Mouse (Mus musculus): ENCODE measurements around the gene Csnk1g1. TPM values are rescaled to one million over a fixed set of nuclear protein-coding genes. Genes with fewer than 3 reads are reported as not detected.

The Csnk1g1 gene
- total and polyA plus RNA-seq, 2 experiments from 2014 or later: 14.5 to 26.5 TPM

DNA sequence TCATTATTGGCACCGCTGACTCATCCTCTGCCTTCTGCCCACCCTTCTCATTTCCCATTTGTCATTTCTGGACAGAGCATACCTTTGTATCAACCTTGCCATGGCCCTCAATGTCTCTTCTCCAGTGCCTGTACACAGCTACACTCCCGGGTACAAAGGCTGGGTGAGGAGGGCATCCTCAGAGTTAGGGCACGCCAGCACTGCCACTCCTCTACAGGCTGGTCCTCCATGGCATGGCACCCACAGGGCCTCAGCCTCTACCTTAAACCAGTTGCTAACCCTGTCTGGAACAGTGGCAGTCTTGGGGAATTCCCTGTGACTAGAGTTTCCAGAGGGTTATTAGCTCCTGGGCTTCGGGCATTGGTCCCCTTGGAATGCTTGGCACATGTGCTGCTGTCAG, 129.9 kb downstream of the Csnk1g1 start:
- H3K36me3 ChIP-seq (ENCODE audit: insufficient read depth): peaks cover 39% of the 10 kb centered on the region
- H3K4me1 ChIP-seq (ENCODE audit: insufficient read depth): no peaks in the 10 kb centered on the region
- no peak for TF ChIP-seq CTCF (IDR thresholded peaks at IDR 0.05; ENCODE audit: low read depth)
- no peak overlapping the region for H3K4me3 ChIP-seq (ENCODE audit: low read depth, low read length)
- no peak overlapping the region for H3K27ac ChIP-seq (ENCODE audit: low read depth, low read length)
- WGBS: 96% methylated on average over 4 of the region's 4 CpGs
- DNase-seq (no peak), ATAC-seq (no peak)
- no peaks in the 10 kb centered on the region for H3K9me3 ChIP-seq (ENCODE audit: low read length)
- H3K9ac ChIP-seq: no peak overlapping the region
- no peak overlapping the region for H3K4me2 ChIP-seq (ENCODE audit: low read depth)
- no peaks in the 10 kb centered on the region for H3K27me3 ChIP-seq (ENCODE audit: insufficient read depth, low read length)

DNA sequence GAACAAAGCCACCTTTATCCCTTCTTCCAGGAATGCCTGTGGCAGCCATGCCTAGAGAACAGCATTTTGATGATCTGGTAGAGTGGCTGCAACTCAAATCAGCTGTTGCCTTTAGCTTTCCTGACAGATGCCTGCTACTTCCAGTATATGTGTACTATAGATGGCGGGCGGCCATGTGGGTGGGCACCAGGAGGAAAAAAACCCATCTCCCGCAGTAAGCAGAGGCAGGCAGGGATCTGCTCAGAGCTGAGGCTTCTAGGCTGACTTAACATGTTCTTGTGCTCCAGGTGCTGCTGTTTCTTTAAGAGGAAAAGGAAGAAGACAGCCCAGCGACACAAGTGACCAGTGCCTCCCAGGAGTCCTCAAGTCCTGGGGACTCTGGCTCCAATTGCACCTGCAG, 130.6 kb downstream of the Csnk1g1 start:
- Histone ChIP-seq H3K36me3 (ENCODE audit: insufficient read depth) (peaks cover 39% of the 10 kb centered on the region), H3K4me2 (ENCODE audit: low read depth) (no peak overlapping the region), H3K9ac (no peak overlapping the region), H3K4me1 (ENCODE audit: insufficient read depth) (no peaks in the 10 kb centered on the region), H3K27me3 (ENCODE audit: insufficient read depth, low read length) (no peaks in the 10 kb centered on the region), H3K4me3 (ENCODE audit: low read depth, low read length) (no peak overlapping the region), H3K9me3 (ENCODE audit: low read length) (no peaks in the 10 kb centered on the region), H3K27ac (ENCODE audit: low read depth, low read length) (no peak overlapping the region)
- no peak for ATAC-seq
- no peak for TF ChIP-seq CTCF (IDR thresholded peaks at IDR 0.05; ENCODE audit: low read depth)
- 87% methylated on average over 4 of the region's 4 CpGs for whole genome bisulfite sequencing
- DNase-seq: no peak

DNA sequence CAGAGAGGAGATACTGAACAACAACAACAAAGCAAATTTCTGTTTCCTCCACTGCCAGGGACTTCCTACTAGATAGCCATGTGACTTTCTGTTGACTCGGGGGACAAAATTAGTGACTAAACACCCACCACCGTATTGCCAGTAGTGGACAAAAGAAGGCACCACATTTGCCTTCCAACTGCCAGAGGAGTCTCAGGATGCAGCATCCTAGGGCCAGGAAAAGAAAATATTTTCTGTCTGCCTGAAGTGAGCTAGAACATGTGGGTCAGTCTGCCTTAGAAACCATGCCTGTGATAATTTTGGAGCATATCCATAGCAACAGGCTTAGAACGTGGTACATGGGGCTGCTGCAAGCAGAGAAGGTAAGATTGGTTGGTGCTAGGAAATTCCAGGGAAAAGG, 132.1 kb downstream of the Csnk1g1 start:
- no peaks in the 10 kb centered on the region for H3K9me3 ChIP-seq (ENCODE audit: low read length)
- H3K4me1 ChIP-seq (ENCODE audit: insufficient read depth): no peaks in the 10 kb centered on the region
- TF ChIP-seq CTCF (IDR thresholded peaks at IDR 0.05; ENCODE audit: low read depth): no peak
- H3K27ac ChIP-seq (ENCODE audit: low read depth, low read length): no peak overlapping the region
- no peak overlapping the region for H3K9ac ChIP-seq
- WGBS: 79% methylated on average over 3 of the region's 3 CpGs
- DNase-seq (no peak), ATAC-seq (no peak)
- H3K4me2 ChIP-seq (ENCODE audit: low read depth): no peak overlapping the region
- no peak overlapping the region for H3K4me3 ChIP-seq (ENCODE audit: low read depth, low read length)
- no peaks in the 10 kb centered on the region for H3K27me3 ChIP-seq (ENCODE audit: insufficient read depth, low read length)
- H3K36me3 ChIP-seq (ENCODE audit: insufficient read depth): peaks cover 34% of the 10 kb centered on the region

DNA sequence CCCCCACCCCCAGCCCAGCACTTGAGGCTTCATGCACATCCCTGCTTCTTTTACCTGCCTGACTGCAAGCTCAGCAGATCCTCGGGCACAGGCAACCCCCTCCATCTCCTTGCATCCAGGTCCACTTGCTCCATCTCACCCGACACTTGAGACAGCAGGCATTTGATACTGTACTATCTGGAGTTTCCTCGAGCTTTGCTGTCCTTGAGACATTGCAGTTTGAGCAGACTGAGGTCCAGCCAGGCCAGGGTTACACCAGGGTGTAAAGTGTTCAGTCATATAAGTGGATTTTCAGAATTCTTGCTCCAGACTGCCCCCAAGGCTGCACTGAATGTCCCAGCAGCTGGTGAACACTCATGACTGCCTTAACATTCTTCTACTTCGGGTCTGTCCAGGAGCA, 133.6 kb downstream of the Csnk1g1 start:
- Histone ChIP-seq H3K36me3 (ENCODE audit: insufficient read depth) (peaks cover 29% of the 10 kb centered on the region), H3K4me2 (ENCODE audit: low read depth) (no peak overlapping the region), H3K9ac (no peak overlapping the region), H3K9me3 (ENCODE audit: low read length) (no peaks in the 10 kb centered on the region), H3K27ac (ENCODE audit: low read depth, low read length) (no peak overlapping the region), H3K27me3 (ENCODE audit: insufficient read depth, low read length) (no peaks in the 10 kb centered on the region), H3K4me1 (ENCODE audit: insufficient read depth) (no peaks in the 10 kb centered on the region), H3K4me3 (ENCODE audit: low read depth, low read length) (no peak overlapping the region)
- TF ChIP-seq CTCF (IDR thresholded peaks at IDR 0.05; ENCODE audit: low read depth): no peak
- ATAC-seq (no peak), DNase-seq (no peak)
- WGBS: 89% methylated on average over 4 of the region's 4 CpGs

DNA sequence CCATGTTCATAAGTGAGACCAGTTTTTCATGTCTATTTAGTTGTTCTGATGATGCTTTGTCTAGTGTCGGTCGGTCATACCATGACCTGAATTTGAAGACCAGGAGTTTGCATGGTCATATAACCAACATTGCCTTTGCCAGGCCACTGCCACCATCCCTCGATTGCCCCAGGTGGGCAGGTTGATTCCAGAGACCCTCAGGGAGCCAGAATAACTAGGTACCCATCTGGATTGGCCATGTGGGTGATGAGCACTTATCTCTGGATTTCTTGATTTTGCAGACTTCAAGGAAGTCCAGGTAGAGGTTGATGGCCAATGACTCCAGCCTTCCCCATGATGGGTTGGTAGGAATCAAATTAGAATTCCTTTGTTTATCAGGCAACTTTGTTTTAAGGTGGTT, 134.5 kb downstream of the Csnk1g1 start:
- no peak for ATAC-seq
- TF ChIP-seq CTCF (IDR thresholded peaks at IDR 0.05; ENCODE audit: low read depth): no peak
- over 99% methylated on average over 3 of the region's 3 CpGs for WGBS

DNA sequence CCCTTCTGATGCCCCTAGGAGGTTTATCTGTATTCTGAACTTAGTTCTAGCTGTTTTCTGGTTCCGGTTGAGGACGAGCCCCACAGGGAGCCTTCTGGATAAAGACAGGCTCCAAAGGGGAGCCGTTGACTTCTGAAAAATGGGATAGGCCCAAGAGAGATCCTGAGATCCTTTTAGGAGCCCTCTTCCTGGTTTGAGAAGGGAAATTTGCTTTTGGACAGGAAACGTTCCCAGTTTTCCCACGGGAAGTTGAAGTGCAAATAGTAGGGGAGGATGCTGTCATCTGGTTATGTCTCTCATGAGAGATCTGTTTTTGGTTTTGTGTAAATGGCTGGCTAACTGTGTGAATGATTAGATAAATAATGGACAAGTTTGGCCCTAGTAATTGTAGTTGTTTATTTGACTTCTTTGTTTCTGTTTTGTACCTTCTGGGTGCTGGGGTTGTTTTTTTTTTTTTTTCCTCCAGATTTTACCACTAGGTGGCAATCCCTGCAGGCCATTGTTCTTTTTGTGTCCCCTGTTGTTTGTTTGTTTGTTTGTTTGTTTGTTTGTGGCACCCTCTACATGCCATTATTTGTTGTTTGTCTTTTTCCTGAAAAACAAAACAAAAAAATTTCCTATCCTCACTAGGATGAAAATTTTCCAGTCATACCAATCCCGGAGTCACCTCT, 141.3 kb downstream of the Csnk1g1 start:
- ATAC-seq (no peak), DNase-seq (no peak)
- H3K9me3 ChIP-seq (ENCODE audit: low read length): no peaks in the 10 kb centered on the region
- no peaks in the 10 kb centered on the region for H3K4me1 ChIP-seq (ENCODE audit: insufficient read depth)
- H3K36me3 ChIP-seq (ENCODE audit: insufficient read depth): no peaks in the 10 kb centered on the region
- no peak overlapping the region for H3K4me3 ChIP-seq (ENCODE audit: low read depth, low read length)
- TF ChIP-seq CTCF (IDR thresholded peaks at IDR 0.05; ENCODE audit: low read depth): no peak
- no peak overlapping the region for H3K9ac ChIP-seq
- 75% methylated on average over 6 of the region's 6 CpGs for WGBS
- no peaks in the 10 kb centered on the region for H3K27me3 ChIP-seq (ENCODE audit: insufficient read depth, low read length)
- no peak overlapping the region for H3K4me2 ChIP-seq (ENCODE audit: low read depth)
- no peak overlapping the region for H3K27ac ChIP-seq (ENCODE audit: low read depth, low read length)

More for the DNA sequence above, 134.5 kb downstream of the Csnk1g1 start:
- Histone ChIP-seq H3K27ac (ENCODE audit: low read depth, low read length) (no peak overlapping the region), H3K4me2 (ENCODE audit: low read depth) (no peak overlapping the region), H3K4me1 (ENCODE audit: insufficient read depth) (no peaks in the 10 kb centered on the region), H3K4me3 (ENCODE audit: low read depth, low read length) (no peak overlapping the region), H3K9me3 (ENCODE audit: low read length) (no peaks in the 10 kb centered on the region), H3K36me3 (ENCODE audit: insufficient read depth) (peaks cover 26% of the 10 kb centered on the region), H3K9ac (no peak overlapping the region), H3K27me3 (ENCODE audit: insufficient read depth, low read length) (no peaks in the 10 kb centered on the region)
- DNase-seq: no peak

DNA sequence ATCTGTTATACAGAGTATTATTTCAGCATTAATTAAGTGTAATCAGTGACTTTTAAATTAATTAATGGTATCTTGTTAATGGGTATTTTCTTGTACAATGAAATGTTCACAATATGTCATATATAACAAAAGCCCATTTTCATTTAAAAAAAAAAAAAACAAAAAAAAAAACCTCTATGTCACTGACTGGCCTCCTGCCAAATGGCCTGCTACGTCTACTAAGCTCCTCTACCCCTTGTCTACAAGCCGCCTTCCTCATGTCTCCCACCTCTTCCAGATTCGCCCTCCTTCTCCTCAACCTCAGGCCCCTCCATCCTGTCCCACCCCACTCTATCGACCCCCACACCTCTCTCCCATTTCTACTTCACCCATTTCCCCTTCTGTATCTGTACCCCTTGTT, 142.8 kb downstream of the Csnk1g1 start:
- no peak overlapping the region for H3K4me3 ChIP-seq (ENCODE audit: low read depth, low read length)
- no peaks in the 10 kb centered on the region for H3K9me3 ChIP-seq (ENCODE audit: low read length)
- H3K9ac ChIP-seq: no peak overlapping the region
- ATAC-seq (no peak), DNase-seq (no peak)
- no peak overlapping the region for H3K4me2 ChIP-seq (ENCODE audit: low read depth)
- no peaks in the 10 kb centered on the region for H3K36me3 ChIP-seq (ENCODE audit: insufficient read depth)
- no peak for TF ChIP-seq CTCF (IDR thresholded peaks at IDR 0.05; ENCODE audit: low read depth)
- no peaks in the 10 kb centered on the region for H3K4me1 ChIP-seq (ENCODE audit: insufficient read depth)
- H3K27me3 ChIP-seq (ENCODE audit: insufficient read depth, low read length): no peaks in the 10 kb centered on the region
- no peak overlapping the region for H3K27ac ChIP-seq (ENCODE audit: low read depth, low read length)
- WGBS: 63% methylated on average over 4 of the region's 4 CpGs
